Mouse (Mus musculus) neural tube, embryonic 15.5 days (tissue): ENCODE results near the gene Tmed11. TPM values are rescaled to one million over a fixed set of nuclear protein-coding genes. Genes with fewer than 3 reads are reported as not detected.

Experiments
- ATAC-seq: fragments of 200-750 bp; cut with Nextera tagmentation; 2 replicates; pipeline ENCODE4 v1.8.0; 2017; ENCODE audit warnings: mild to moderate bottlenecking, moderate TSS enrichment, moderate library complexity; ENCODE audit not compliant: low FRiP score
- H3K27ac ChIP-seq: fragments of 300-500 bp; sonication (generic); replicated peaks from 2 replicates; pipeline ENCODE4 v1.5.1; 2015; ENCODE audit warnings: mild to moderate bottlenecking, inconsistent platforms
- H3K27me3 ChIP-seq: fragments of 300-500 bp; sonication (generic); replicated peaks from 2 replicates; pipeline ENCODE4 v1.6.1; 2015; ENCODE audit warnings: inconsistent platforms
- H3K36me3 ChIP-seq: fragments of 300-500 bp; sonication (generic); 2 replicates; pipeline ENCODE4 v1.6.1; 2015; ENCODE audit warnings: inconsistent platforms
- H3K4me1 ChIP-seq: fragments of 300-500 bp; sonication (generic); 2 replicates; pipeline ENCODE4 v1.6.1; 2015; ENCODE audit warnings: inconsistent platforms
- H3K4me2 ChIP-seq: fragments of 300-500 bp; sonication (generic); 2 replicates; pipeline ENCODE4 v1.6.1; 2015; ENCODE audit warnings: inconsistent platforms, mild to moderate bottlenecking, moderate library complexity
- H3K4me3 ChIP-seq: fragments of 300-500 bp; sonication (generic); replicated peaks from 2 replicates; pipeline ENCODE4 v1.5.1; 2015; ENCODE audit warnings: mild to moderate bottlenecking, inconsistent platforms
- H3K9ac ChIP-seq: fragments of 300-500 bp; sonication (generic); replicated peaks from 2 replicates; pipeline ENCODE4 v1.6.1; 2015; ENCODE audit warnings: mild to moderate bottlenecking, inconsistent platforms
- H3K9me3 ChIP-seq: fragments of 300-500 bp; sonication (generic); replicated peaks from 2 replicates; pipeline ENCODE4 v1.6.1; 2016; ENCODE audit warnings: inconsistent platforms
- WGBS: fragments of 180-500 bp; shearing (Covaris S2); methylation state at CpG from one replicate; pipeline ENCODE4 v1.1.7; 2015; ENCODE audit warnings: mixed read lengths; 5-methylcytosine and 5-hydroxymethylcytosine counted together
- polyA plus RNA-seq: library from polyadenylated mRNA; unstranded; fragments of >200 nt; fragmentation: Nextera tagmentation; extraction: Ambion mirVana; gene quantifications from 2 replicates; pipeline ENCODE4 v1.2.1, GENCODE M21; 2015

Gene Tmed11
- polyA plus RNA-seq, 1 experiment from 2014 or later, result not detected

- Histone ChIP-seq H3K4me2 (no peak overlapping the region), H3K9me3 (no peaks in the 10 kb centered on the region), H3K27ac (no peak overlapping the region), H3K9ac (no peak overlapping the region), H3K27me3 (no peaks in the 10 kb centered on the region), H3K4me3 (no peak overlapping the region), H3K4me1 (no peaks in the 10 kb centered on the region), H3K36me3 (no peaks in the 10 kb centered on the region)
- WGBS, result 56% methylated on average over 2 of the region's 2 CpGs
- no peak for ATAC-seq
Measured at GRCm38 (mm10) chr5:108743856-108744255, 51.3 kb downstream of the Tmed11 start.

DNA sequence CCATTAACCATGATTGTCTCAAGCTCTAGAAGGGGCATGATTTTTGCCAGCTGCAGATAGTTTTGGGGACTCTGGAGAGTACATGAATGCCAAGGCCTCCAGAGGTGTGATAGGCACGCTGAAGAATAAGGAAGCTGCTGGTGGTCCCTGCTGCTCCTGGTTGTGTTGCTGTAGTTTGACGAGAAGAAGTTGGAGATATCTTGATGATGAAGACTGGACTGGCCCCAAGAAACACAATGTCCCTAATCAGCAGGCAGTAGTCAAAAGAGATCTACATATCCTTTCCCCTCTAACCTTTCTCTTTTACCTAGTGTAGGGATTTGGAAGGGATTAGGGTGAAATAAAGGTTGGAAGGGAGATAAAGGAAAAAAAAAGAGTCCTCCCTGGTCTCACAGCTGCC lies 52.6 kb downstream of the Tmed11 start:
- no peaks in the 10 kb centered on the region for H3K9me3 ChIP-seq
- no peaks in the 10 kb centered on the region for H3K36me3 ChIP-seq
- H3K27ac ChIP-seq, result no peak overlapping the region
- no peak for ATAC-seq
- H3K9ac ChIP-seq, result no peak overlapping the region
- H3K4me1 ChIP-seq, result no peaks in the 10 kb centered on the region
- 79% methylated on average over 2 of the region's 2 CpGs for WGBS
- no peaks in the 10 kb centered on the region for H3K27me3 ChIP-seq
- H3K4me3 ChIP-seq, result no peak overlapping the region
- no peak overlapping the region for H3K4me2 ChIP-seq

GRCm38 (mm10) chr5:108741844-108742243 lies 53.3 kb downstream of the Tmed11 start:
- no peaks in the 10 kb centered on the region for H3K36me3 ChIP-seq
- no peak overlapping the region for H3K4me2 ChIP-seq
- H3K27me3 ChIP-seq, result no peaks in the 10 kb centered on the region
- H3K4me3 ChIP-seq, result no peak overlapping the region
- ATAC-seq, result no peak
- no peak overlapping the region for H3K27ac ChIP-seq
- H3K9me3 ChIP-seq, result no peaks in the 10 kb centered on the region
- H3K9ac ChIP-seq, result no peak overlapping the region
- WGBS, result 88% methylated on average over 2 of the region's 2 CpGs
- H3K4me1 ChIP-seq, result no peaks in the 10 kb centered on the region

DNA sequence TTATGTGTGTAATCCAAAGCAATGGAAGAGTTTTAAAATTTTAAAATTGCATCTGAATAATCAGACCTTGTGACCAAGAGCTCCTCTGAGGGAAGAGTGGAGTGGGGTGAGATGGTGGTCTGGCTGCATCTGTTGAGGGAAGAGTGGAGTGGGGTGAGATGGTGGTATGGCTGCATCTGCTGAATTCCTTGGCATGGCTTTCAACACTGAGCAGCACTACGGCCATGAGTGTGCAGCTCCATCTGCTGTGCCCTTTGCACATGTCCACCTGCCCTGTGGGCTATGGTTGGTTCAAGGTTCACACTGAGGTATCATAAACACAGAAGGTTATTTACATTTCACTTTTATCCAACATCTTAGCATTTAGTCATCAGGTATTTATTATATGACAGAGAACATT lies 67.7 kb downstream of the Tmed11 start:
- Histone ChIP-seq H3K9ac (no peak overlapping the region), H3K4me2 (no peak overlapping the region), H3K36me3 (no peaks in the 10 kb centered on the region), H3K27me3 (no peaks in the 10 kb centered on the region), H3K27ac (no peak overlapping the region), H3K4me1 (no peaks in the 10 kb centered on the region), H3K9me3 (no peaks in the 10 kb centered on the region), H3K4me3 (no peak overlapping the region)
- no peak; the same call in 1 of the 2 replicates for ATAC-seq
- WGBS, result 92% methylated on average over 1 of the region's 1 CpGs

Other genes starting within 250 kb of the Tmed11 start
- 258 and 285 TPM in 2 replicates for gene Cplx1, start 245.3 kb downstream of the Tmed11 start, polyA plus RNA-seq
- gene Gak, start 165.6 kb downstream of the Tmed11 start, polyA plus RNA-seq, result 45.2 and 52.3 TPM in 2 replicates
- 24.0 and 28.9 TPM in 2 replicates for gene Tmem175, start 165.6 kb downstream of the Tmed11 start, polyA plus RNA-seq
- gene Idua, start 135.0 kb downstream of the Tmed11 start, polyA plus RNA-seq, result 11.4 and 11.7 TPM in 2 replicates
- 25.2 and 33.9 TPM in 2 replicates for gene Dgkq, start 125.7 kb downstream of the Tmed11 start, polyA plus RNA-seq
- 2.6 TPM in 2 replicates for gene Slc26a1, start 119.8 kb downstream of the Tmed11 start, polyA plus RNA-seq
- gene Fgfrl1, start 103.0 kb downstream of the Tmed11 start, polyA plus RNA-seq, result 7.8 and 10.9 TPM in 2 replicates
- not detected in 2 replicates for gene Rnf212, start 20.4 kb downstream of the Tmed11 start, polyA plus RNA-seq
- gene Vmn2r8, start 13.5 kb upstream of the Tmed11 start, polyA plus RNA-seq, result not detected in 2 replicates
- gene Vmn2r9, start 57.2 kb upstream of the Tmed11 start, polyA plus RNA-seq, result not detected in 2 replicates
- gene Vmn2r10, start 211.2 kb upstream of the Tmed11 start, polyA plus RNA-seq, result not detected in 2 replicates